27 mouse cellular contexts compared by ENCODE assay signal in the genomic region with DNA sequence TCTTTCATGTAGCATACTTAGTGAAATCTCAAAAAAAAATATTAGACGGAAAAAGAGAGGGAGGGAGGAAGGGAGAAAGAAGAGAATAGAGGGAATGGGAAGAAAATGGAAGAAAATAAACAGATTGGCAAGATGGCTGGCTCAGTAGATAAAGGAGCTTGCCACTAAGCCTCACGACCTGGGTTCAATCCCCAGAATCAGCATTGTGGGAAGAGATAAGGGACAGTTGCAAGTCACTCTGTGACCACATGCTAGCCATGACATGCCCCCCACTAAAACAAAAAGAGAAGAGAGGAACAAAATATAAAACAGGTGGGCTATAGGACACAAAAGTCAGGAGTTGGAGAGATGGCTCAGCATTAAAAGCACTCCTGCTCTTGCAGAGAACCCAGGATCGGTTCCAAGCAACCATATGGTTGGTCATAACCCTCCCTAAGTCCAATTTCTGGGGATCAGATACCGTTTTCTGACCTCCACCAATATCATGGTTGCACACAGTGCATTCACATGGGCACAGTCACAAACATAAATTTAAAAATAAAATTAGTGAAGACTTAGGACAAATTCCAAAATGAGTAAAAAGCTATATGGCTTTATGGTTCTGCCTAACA. TPM values are rescaled to one million over a fixed set of nuclear protein-coding genes. Genes with fewer than 3 reads are reported as not detected.
DNase-seq lines count a peak whose midpoint lies in the region; ATAC-seq and TF ChIP-seq lines count a peak whose summit lies in the region.
"Had no signal": no experiment of that assay in that cellular context is flagged by ENCODE, and none has a peak within 500 bp of the region (broad histone marks: within the 10 kb centered on the region; RNA-seq: fewer than 3 reads in every experiment).

No protein-coding gene starts in this region.

- H3K4me1 ChIP-seq in G1E (ENCODE audit: insufficient read depth, low read depth, low read length): peaks cover 51% of the 10 kb centered on the region
- peaks cover 50% of the 10 kb centered on the region for H3K4me1 ChIP-seq in liver, embryonic 13.5 days (replicated peaks)

- DNase-seq in cerebellum, adult 18-20 months: peak; percentile 37 to 59
- no peak for DNase-seq in cerebellum, adult 9-10 months
- no peak for DNase-seq in G1E (ENCODE audit: low spot score)
- DNase-seq in liver, embryonic 13.5 days: peak; percentile 15
- DNase-seq in testis, postnatal 10 days (ENCODE audit: low spot score): no peak
- DNase-seq: adrenal gland, adult 8-10 months; cerebellum, adult 9-11 months; gastrocnemius, postnatal 10 days; heart, postnatal 14 days; kidney, adult 11 months; kidney, postnatal 36 days; lung, adult 18-20 months; lung, postnatal 10 days; right cerebral cortex, postnatal 4 days had no signal

- peak; percentile 47; the same call in 1 of the 2 replicates for ATAC-seq in G1E (ENCODE audit: extremely low read depth, insufficient number of reproducible peaks, low FRiP score, poor library complexity, severe bottlenecking)
- ATAC-seq in liver, embryonic 13.5 days (ENCODE audit: low read depth): no peak
- no peak for ATAC-seq in megakaryocyte-erythroid progenitor cell, adult 5-6 weeks (replicated peaks; ENCODE audit: low FRiP score, low TSS enrichment, poor library complexity, severe bottlenecking)
- ATAC-seq: forebrain, embryonic 13.5 days; inflammation-experienced regulatory T-cells, adult 6 months; midbrain, embryonic 13.5 days had no signal

- H3K27ac ChIP-seq in liver, embryonic 13.5 days: no peak overlapping the region
- peak overlapping the region; percentile 17 for H3K27ac ChIP-seq in macrophage
- H3K27ac ChIP-seq: embryonic facial prominence, embryonic 10.5 days; embryonic facial prominence, embryonic 15.5 days; forebrain, embryonic 13.5 days; hindbrain, embryonic 10.5 days; hindbrain, embryonic 15.5 days; layer of hippocampus, adult 2 months; left cerebral cortex, adult 2 months; limb, embryonic 12.5 days; midbrain, embryonic 13.5 days; neural tube, embryonic 13.5 days had no signal

- H3K27me3 ChIP-seq in G1E (ENCODE audit: insufficient read depth, low read length): no peaks in the 10 kb centered on the region
- H3K27me3 ChIP-seq in liver, embryonic 13.5 days: no peaks in the 10 kb centered on the region
- H3K27me3 ChIP-seq: embryonic facial prominence, embryonic 15.5 days; forebrain, embryonic 13.5 days; hindbrain, embryonic 15.5 days; limb, embryonic 12.5 days; midbrain, embryonic 13.5 days; neural tube, embryonic 13.5 days had no signal

- no peak overlapping the region for H3K9ac ChIP-seq in liver, embryonic 13.5 days
- H3K9ac ChIP-seq: embryonic facial prominence, embryonic 15.5 days; forebrain, embryonic 13.5 days; hindbrain, embryonic 15.5 days; limb, embryonic 12.5 days; neural tube, embryonic 13.5 days had no signal

- peaks cover 92% of the 10 kb centered on the region for H3K79me2 ChIP-seq in macrophage (ENCODE audit: inconsistent target)

- H3K4me3 ChIP-seq in G1E (ENCODE audit: low read depth, low read length) (no peak overlapping the region), macrophage (ENCODE audit: inconsistent target) (no peak overlapping the region)
- no peak overlapping the region for H3K4me3 ChIP-seq in liver, embryonic 13.5 days (replicated peaks)
- H3K4me3 ChIP-seq: embryonic facial prominence, embryonic 10.5 days; embryonic facial prominence, embryonic 15.5 days; forebrain, embryonic 13.5 days; hindbrain, embryonic 10.5 days; hindbrain, embryonic 15.5 days; layer of hippocampus, adult 2 months; left cerebral cortex, adult 2 months; limb, embryonic 12.5 days; midbrain, embryonic 13.5 days; neural tube, embryonic 13.5 days had no signal

- peak overlapping the region; percentile 9 for H3K4me2 ChIP-seq in liver, embryonic 13.5 days
- H3K4me2 ChIP-seq: embryonic facial prominence, embryonic 15.5 days; forebrain, embryonic 13.5 days; hindbrain, embryonic 15.5 days; limb, embryonic 12.5 days; midbrain, embryonic 13.5 days; neural tube, embryonic 13.5 days had no signal

- no peaks in the 10 kb centered on the region for H3K9me3 ChIP-seq in G1E (replicated peaks)
- no peaks in the 10 kb centered on the region for H3K9me3 ChIP-seq in liver, embryonic 13.5 days (replicated peaks)
- H3K9me3 ChIP-seq: embryonic facial prominence, embryonic 10.5 days; embryonic facial prominence, embryonic 15.5 days; forebrain, embryonic 13.5 days; hindbrain, embryonic 10.5 days; hindbrain, embryonic 15.5 days; limb, embryonic 12.5 days; midbrain, embryonic 13.5 days; neural tube, embryonic 13.5 days had no signal

- TF ChIP-seq CTCF in G1E (IDR thresholded peaks at IDR 0.05; ENCODE audit: low read depth, low read length): no peak

- H3K36me3 ChIP-seq in G1E (replicated peaks): peaks cover 46% of the 10 kb centered on the region
- peaks cover 38% of the 10 kb centered on the region for H3K36me3 ChIP-seq in liver, embryonic 13.5 days
- H3K36me3 ChIP-seq in macrophage (ENCODE audit: inconsistent target): peaks cover 39% of the 10 kb centered on the region

- 36% methylated on average over 4 of the region's 4 CpGs for WGBS in liver, embryonic 13.5 days (ENCODE audit: insufficient replicate concordance)
- WGBS in macrophage (ENCODE audit: missing documents): 86% methylated on average over 4 of the region's 4 CpGs

RNA-seq across cellular contexts. Expression of gene Gak, which starts 3.4 kb away (rescaled TPM):
- total RNA-seq in G1E (2014; fragmentation: Nextera tagmentation): 119 and 124 TPM in 2 replicates
- 108 and 116 TPM in 2 replicates for total RNA-seq in G1E (2017)
- polyA plus RNA-seq in G1E (2012): 84.2 and 96.4 TPM in 2 replicates
- 23.1 and 33.3 TPM in 2 replicates for polyA plus RNA-seq in liver, embryonic 13.5 days (2015; fragmentation: Nextera tagmentation; extraction: Ambion mirVana)
- 100 to 1,000 TPM; 171 to 386 (median 270) TPM for total RNA-seq in macrophage (2018; cell fraction: chromatin; rRNA removed)
- 100 to 1,000 TPM in 20 of 26 experiments, 10 to 100 TPM in 6; 90.1 to 119 (median 107) TPM for total RNA-seq in macrophage (2018; cell fraction: cytosol; rRNA removed)
- 100 to 1,000 TPM; 124 to 231 (median 179) TPM for total RNA-seq in macrophage (2018; cell fraction: nucleus; rRNA removed)
- 90.7 to 115 TPM (median 92.4 TPM) in 3 replicates for polyA plus RNA-seq in macrophage (2018)
- total RNA-seq in megakaryocyte-erythroid progenitor cell, adult 5-6 weeks (2014; fragmentation: Nextera tagmentation): 66.2 and 88.6 TPM in 2 replicates
- total RNA-seq in megakaryocyte-erythroid progenitor cell, adult 5-6 weeks (2017): 101 and 104 TPM in 2 replicates

RNA-seq across cellular contexts. Expression of gene Tmem175, which starts 3.4 kb away (rescaled TPM):
- total RNA-seq in G1E (2014; fragmentation: Nextera tagmentation) (38.0 and 51.5 TPM in 2 replicates), G1E (2017) (22.4 and 22.9 TPM in 2 replicates)
- polyA plus RNA-seq in G1E (2012) (2.2 and 4.4 TPM in 2 replicates), macrophage (2018) (20.7 to 30.7 TPM (median 24.4 TPM) in 3 replicates)
- 12.9 and 13.9 TPM in 2 replicates for polyA plus RNA-seq in liver, embryonic 13.5 days (2015; fragmentation: Nextera tagmentation; extraction: Ambion mirVana)
- 10 to 100 TPM in 21 of 26 experiments, 1 to 10 TPM in 5; 4.2 to 72.9 (median 25.0) TPM for total RNA-seq in macrophage (2018; cell fraction: chromatin; rRNA removed)
- total RNA-seq in macrophage (2018; cell fraction: cytosol; rRNA removed): 10 to 100 TPM; 19.2 to 37.3 (median 26.2) TPM
- 10 to 100 TPM; 12.0 to 76.8 (median 26.2) TPM for total RNA-seq in macrophage (2018; cell fraction: nucleus; rRNA removed)
- 20.5 and 21.9 TPM in 2 replicates for total RNA-seq in megakaryocyte-erythroid progenitor cell, adult 5-6 weeks (2014; fragmentation: Nextera tagmentation)
- total RNA-seq in megakaryocyte-erythroid progenitor cell, adult 5-6 weeks (2017): 6.5 and 12.3 TPM in 2 replicates

RNA-seq across cellular contexts. Expression of gene Idua, which starts 34.0 kb away (rescaled TPM):
- 37.7 and 43.2 TPM in 2 replicates for total RNA-seq in G1E (2014; fragmentation: Nextera tagmentation)
- 6.2 TPM in 2 replicates for total RNA-seq in G1E (2017)
- 7.0 and 9.1 TPM in 2 replicates for polyA plus RNA-seq in G1E (2012)
- polyA plus RNA-seq in liver, embryonic 13.5 days (2015; fragmentation: Nextera tagmentation; extraction: Ambion mirVana): 3.4 and 3.8 TPM in 2 replicates
- total RNA-seq in macrophage (2018; cell fraction: chromatin; rRNA removed): 100 to 1,000 TPM in 14 of 26 experiments, 10 to 100 TPM in 12; 29.9 to 153 (median 104) TPM
- total RNA-seq in macrophage (2018; cell fraction: cytosol; rRNA removed): 10 to 100 TPM; 34.4 to 64.8 (median 50.2) TPM
- 100 to 1,000 TPM in 22 of 26 experiments, 10 to 100 TPM in 4; 41.0 to 248 (median 136) TPM for total RNA-seq in macrophage (2018; cell fraction: nucleus; rRNA removed)
- 33.4 to 53.3 TPM (median 50.8 TPM) in 3 replicates for polyA plus RNA-seq in macrophage (2018)
- total RNA-seq in megakaryocyte-erythroid progenitor cell, adult 5-6 weeks (2014; fragmentation: Nextera tagmentation): 19.9 and 20.7 TPM in 2 replicates
- total RNA-seq in megakaryocyte-erythroid progenitor cell, adult 5-6 weeks (2017): 2.8 and 7.8 TPM in 2 replicates

RNA-seq across cellular contexts. Expression of gene Dgkq, which starts 43.3 kb away (rescaled TPM):
- total RNA-seq in G1E (2014; fragmentation: Nextera tagmentation): 6.9 and 12.3 TPM in 2 replicates
- total RNA-seq in G1E (2017): 7.9 and 8.3 TPM in 2 replicates
- polyA plus RNA-seq in G1E (2012): 3.9 and 4.5 TPM in 2 replicates
- polyA plus RNA-seq in liver, embryonic 13.5 days (2015; fragmentation: Nextera tagmentation; extraction: Ambion mirVana): 2.9 and 3.6 TPM in 2 replicates
- 100 to 1,000 TPM in 9 of 26 experiments, 10 to 100 TPM in 17; 31.3 to 213 (median 93.0) TPM for total RNA-seq in macrophage (2018; cell fraction: chromatin; rRNA removed)
- total RNA-seq in macrophage (2018; cell fraction: cytosol; rRNA removed): 10 to 100 TPM in 2 of 26 experiments, 1 to 10 TPM in 24; 5.0 to 10.7 (median 7.4) TPM
- 10 to 100 TPM; 13.5 to 74.1 (median 32.1) TPM for total RNA-seq in macrophage (2018; cell fraction: nucleus; rRNA removed)
- 5.8 to 11.1 TPM (median 8.4 TPM) in 3 replicates for polyA plus RNA-seq in macrophage (2018)
- 16.3 and 24.7 TPM in 2 replicates for total RNA-seq in megakaryocyte-erythroid progenitor cell, adult 5-6 weeks (2014; fragmentation: Nextera tagmentation)
- 10.5 and 13.0 TPM in 2 replicates for total RNA-seq in megakaryocyte-erythroid progenitor cell, adult 5-6 weeks (2017)

RNA-seq across cellular contexts. Expression of gene Slc26a1, which starts 49.2 kb away (rescaled TPM):
- 1.7 and 2.0 TPM in 2 replicates for total RNA-seq in G1E (2014; fragmentation: Nextera tagmentation)
- total RNA-seq in G1E (2017): 0.87 and 0.93 TPM in 2 replicates
- polyA plus RNA-seq in G1E (2012): 0.88 and 1.2 TPM in 2 replicates
- polyA plus RNA-seq in liver, embryonic 13.5 days (2015; fragmentation: Nextera tagmentation; extraction: Ambion mirVana): 12.0 and 12.7 TPM in 2 replicates
- total RNA-seq in macrophage (2018; cell fraction: chromatin; rRNA removed): under 1 TPM in 5 of 26 experiments, not detected in 21; 0.19 to 0.43 (median 0.37) TPM
- not detected for total RNA-seq in macrophage (2018; cell fraction: cytosol; rRNA removed)
- not detected for total RNA-seq in macrophage (2018; cell fraction: nucleus; rRNA removed)
- polyA plus RNA-seq in macrophage (2018): not detected in 3 replicates
- total RNA-seq in megakaryocyte-erythroid progenitor cell, adult 5-6 weeks (2014; fragmentation: Nextera tagmentation): 22.9 and 25.8 TPM in 2 replicates
- 10.7 and 12.3 TPM in 2 replicates for total RNA-seq in megakaryocyte-erythroid progenitor cell, adult 5-6 weeks (2017)
- total RNA-seq: heart, postnatal 14 days had no signal

Comparison
In these comparisons a context has a peak if more than half of its experiments do, and no peak if none do; other contexts are left out.
1. DNase-seq: peak in cerebellum, adult 18-20 months (2 of 2) and liver, embryonic 13.5 days (single experiment); none in cerebellum, adult 9-10 months (single experiment), G1E (single experiment) and testis, postnatal 10 days (single experiment).